Mouse (Mus musculus): ENCODE measurements around the gene Ip6k1. TPM values are rescaled to one million over a fixed set of nuclear protein-coding genes. Genes with fewer than 3 reads are reported as not detected.

The Ip6k1 gene
- polyA plus RNA-seq, 1 experiment from 2014 or later, result 107 TPM

DNA sequence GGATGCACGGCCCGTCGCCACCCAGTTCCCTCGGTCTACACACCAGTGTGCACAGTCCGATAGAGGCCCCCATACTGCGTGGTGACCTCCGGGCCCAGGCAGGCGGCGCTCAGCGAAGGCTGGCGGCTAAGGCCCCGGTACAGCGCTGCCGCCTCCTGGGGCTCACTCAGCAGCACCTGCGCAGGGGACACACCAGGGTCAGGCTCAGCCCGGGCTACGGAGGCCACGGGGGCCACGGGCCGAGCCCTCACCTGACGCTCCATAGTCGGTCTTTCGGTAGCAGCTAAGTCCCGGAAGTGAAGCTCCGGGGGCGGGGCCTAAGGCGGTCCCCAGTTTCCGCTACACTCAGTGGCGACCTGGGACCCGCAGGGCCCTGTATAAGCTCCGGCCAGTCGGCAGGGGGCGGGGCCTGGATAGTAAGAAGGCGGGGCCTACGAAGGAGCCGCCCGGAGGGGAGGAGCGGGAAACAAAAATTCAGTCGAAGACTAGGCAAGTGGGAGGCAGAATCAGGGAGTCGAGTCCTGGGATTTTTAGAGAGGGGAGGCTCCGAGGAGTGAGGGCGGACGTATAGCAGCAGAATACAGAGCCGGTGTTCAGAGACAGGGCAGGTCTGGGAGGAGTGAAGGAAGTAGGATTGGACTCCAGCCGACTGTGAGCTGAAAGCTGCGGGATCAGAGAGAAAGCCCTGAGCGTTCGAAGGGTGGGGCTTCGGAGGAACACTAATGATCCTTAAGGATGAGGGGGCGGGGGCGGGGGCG is 92.1 kb downstream of the Ip6k1 start, which contains the start of gene Apeh:
Apeh (minus strand) TSS at position 423 of the 758 bp plus-strand sequence.
- H3K4me2 ChIP-seq (replicated peaks), result peak within 1 kb of the TSS; percentile 93
- peak; percentile 95 for ATAC-seq
- peaks cover 27% of the 10 kb centered on the region for H3K4me1 ChIP-seq (replicated peaks)
- H3K9ac ChIP-seq (replicated peaks), result peak within 1 kb of the TSS; percentile 70
- under 1% methylated on average over 52 of the region's 52 CpGs for WGBS
- H3K27ac ChIP-seq, result peak within 1 kb of the TSS; percentile 65
- peak within 1 kb of the TSS; percentile 59 for H3K4me3 ChIP-seq (replicated peaks)
- peaks cover 43% of the 10 kb centered on the region for H3K36me3 ChIP-seq
- no peaks in the 10 kb centered on the region for H3K9me3 ChIP-seq
- H3K27me3 ChIP-seq, result no peaks in the 10 kb centered on the region

DNA sequence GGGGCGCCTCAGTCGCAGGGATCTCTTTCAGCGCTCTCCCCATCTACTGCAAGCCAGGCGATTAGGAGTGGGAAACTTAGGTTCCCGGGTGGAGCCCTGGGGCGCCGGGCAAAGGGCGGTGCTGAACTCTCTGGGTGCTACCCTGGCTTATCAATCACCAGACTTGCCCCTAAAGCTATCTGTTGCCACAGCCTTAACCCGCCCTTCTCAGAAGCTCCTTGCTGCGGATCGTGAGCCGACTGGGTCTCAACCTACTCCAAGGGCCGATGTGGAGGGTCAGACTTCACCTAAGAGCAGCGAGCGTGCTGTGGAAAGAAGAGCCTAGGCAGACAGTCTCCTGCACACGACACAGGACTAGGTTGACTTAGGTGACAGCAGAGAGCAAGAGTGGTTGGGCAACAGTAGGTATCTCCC is 92.7 kb downstream of the Ip6k1 start:
- Histone ChIP-seq H3K9me3 (no peaks in the 10 kb centered on the region), H3K4me1 (replicated peaks) (peaks cover 27% of the 10 kb centered on the region), H3K4me2 (replicated peaks) (peak overlapping the region; percentile 93), H3K27me3 (no peaks in the 10 kb centered on the region), H3K27ac (peak overlapping the region; percentile 65), H3K4me3 (replicated peaks) (peak overlapping the region; percentile 59), H3K9ac (replicated peaks) (peak overlapping the region; percentile 70), H3K36me3 (peaks cover 43% of the 10 kb centered on the region)
- peak; percentile 30 for ATAC-seq
- WGBS, result 0% methylated on average over 16 of the region's 16 CpGs

DNA sequence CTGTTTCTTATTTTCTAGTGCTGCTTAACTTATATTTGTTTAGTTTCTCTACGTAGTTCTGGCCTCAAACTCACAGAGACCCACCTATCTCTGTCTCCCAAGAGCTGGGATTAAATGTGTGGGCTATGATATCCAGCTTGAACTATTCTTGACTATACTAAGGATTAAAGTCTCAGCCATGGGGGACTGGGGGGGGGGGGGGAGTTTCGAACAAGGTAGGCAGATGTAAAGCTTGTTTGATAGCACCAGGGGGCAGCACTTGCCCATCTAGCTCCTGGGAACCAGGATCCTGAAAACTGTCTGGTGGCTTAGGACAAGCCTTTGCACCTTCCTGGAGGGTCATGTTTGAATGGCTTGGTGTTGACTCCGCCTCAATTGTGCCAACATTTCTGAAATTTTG is 93.2 kb downstream of the Ip6k1 start:
- 7% methylated on average over 3 of the region's 3 CpGs for WGBS
- no peak for ATAC-seq

DNA sequence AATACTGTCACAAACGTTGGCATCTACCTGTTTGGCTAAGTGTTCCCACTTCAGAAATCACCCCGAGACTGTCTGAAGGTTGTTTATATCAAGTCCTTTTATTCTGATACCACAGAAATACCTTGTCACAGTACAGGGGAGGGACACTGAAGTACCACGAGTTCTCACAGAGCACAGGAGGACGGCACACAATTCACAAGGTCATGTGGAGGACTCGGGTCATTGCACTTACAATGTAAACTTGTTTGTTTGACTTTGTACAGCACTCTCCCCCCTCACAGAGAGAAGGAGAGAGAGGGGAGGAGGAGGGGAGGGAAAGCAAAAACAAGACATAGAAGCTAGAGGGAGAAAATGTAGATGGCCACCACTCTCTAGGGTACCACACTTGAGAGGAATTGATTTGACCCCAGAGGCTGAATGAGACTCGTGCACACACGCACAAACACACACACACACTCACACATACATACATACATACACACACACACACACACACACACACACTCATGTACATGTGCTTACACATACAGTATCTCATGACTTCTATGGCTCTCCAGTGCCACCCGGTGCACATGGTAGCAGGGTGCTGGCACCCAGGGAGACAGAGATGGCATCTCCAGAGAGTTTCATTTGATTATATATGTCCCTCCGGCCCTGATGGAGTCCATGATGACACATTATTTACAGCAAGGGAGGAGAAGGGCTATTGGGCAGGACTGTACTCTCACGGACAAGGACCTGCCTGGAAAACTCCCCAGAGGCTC is 93.8 kb downstream of the Ip6k1 start:
- Histone ChIP-seq H3K9me3 (no peaks in the 10 kb centered on the region), H3K9ac (replicated peaks) (no peak overlapping the region), H3K27me3 (no peaks in the 10 kb centered on the region), H3K4me1 (replicated peaks) (peaks cover 27% of the 10 kb centered on the region), H3K4me3 (replicated peaks) (no peak overlapping the region), H3K4me2 (replicated peaks) (no peak overlapping the region), H3K36me3 (peaks cover 39% of the 10 kb centered on the region), H3K27ac (no peak overlapping the region)
- WGBS, result 62% methylated on average over 10 of the region's 10 CpGs
- ATAC-seq, result no peak

More for the DNA sequence above, 93.2 kb downstream of the Ip6k1 start:
- H3K9me3 ChIP-seq, result no peaks in the 10 kb centered on the region
- H3K4me3 ChIP-seq (replicated peaks), result peak overlapping the region; percentile 59
- no peaks in the 10 kb centered on the region for H3K27me3 ChIP-seq
- peaks cover 27% of the 10 kb centered on the region for H3K4me1 ChIP-seq (replicated peaks)
- peaks cover 39% of the 10 kb centered on the region for H3K36me3 ChIP-seq
- no peak overlapping the region for H3K9ac ChIP-seq (replicated peaks)
- no peak overlapping the region for H3K27ac ChIP-seq
- peak overlapping the region; percentile 93 for H3K4me2 ChIP-seq (replicated peaks)

Small RNA genes lying within 50 kb of the gene (microRNA-seq; reads per million reads assigned to microRNA genes)
- not detected for gene Mir7088

Other genes with a start within 250 kb of the Ip6k1 start
- 282 and 315 TPM in 2 replicates for gene Rbm5, start 231.5 kb upstream of the Ip6k1 start, polyA plus RNA-seq (2015; fragmentation: Nextera tagmentation; extraction: Ambion mirVana)
- gene Rbm6, start 129.3 kb upstream of the Ip6k1 start, polyA plus RNA-seq (2015; fragmentation: Nextera tagmentation; extraction: Ambion mirVana), result 126 and 132 TPM in 2 replicates
- gene Mon1a, start 114.3 kb upstream of the Ip6k1 start, polyA plus RNA-seq (2015; fragmentation: Nextera tagmentation; extraction: Ambion mirVana), result 21.5 and 23.8 TPM in 2 replicates
- gene Mst1r, start 95.6 kb upstream of the Ip6k1 start, polyA plus RNA-seq (2015; fragmentation: Nextera tagmentation; extraction: Ambion mirVana), result 1.2 and 2.3 TPM in 2 replicates
- not detected in 2 replicates for gene Actl11, start 74.0 kb upstream of the Ip6k1 start, polyA plus RNA-seq (2015; fragmentation: Nextera tagmentation; extraction: Ambion mirVana)
- 18.9 and 19.9 TPM in 2 replicates for gene Camkv, start 66.8 kb upstream of the Ip6k1 start, polyA plus RNA-seq (2015; fragmentation: Nextera tagmentation; extraction: Ambion mirVana)
- 15.0 and 15.1 TPM in 2 replicates for gene Traip, start 52.4 kb upstream of the Ip6k1 start, polyA plus RNA-seq (2015; fragmentation: Nextera tagmentation; extraction: Ambion mirVana)
- 3.5 and 4.7 TPM in 2 replicates for gene Uba7, start 27.0 kb upstream of the Ip6k1 start, polyA plus RNA-seq (2015; fragmentation: Nextera tagmentation; extraction: Ambion mirVana)
- 0.66 and 1.3 TPM in 2 replicates for gene Gm20661, start 19.4 kb upstream of the Ip6k1 start, polyA plus RNA-seq (2015; fragmentation: Nextera tagmentation; extraction: Ambion mirVana)
- gene Inka1, start 16.6 kb upstream of the Ip6k1 start, polyA plus RNA-seq (2015; fragmentation: Nextera tagmentation; extraction: Ambion mirVana), result 13.2 and 13.5 TPM in 2 replicates
- gene Cdhr4, start 10.0 kb upstream of the Ip6k1 start, polyA plus RNA-seq (2015; fragmentation: Nextera tagmentation; extraction: Ambion mirVana), result 1.7 and 1.8 TPM in 2 replicates
- 0.36 and 0.95 TPM in 2 replicates for gene Gm20662, start 6.2 kb upstream of the Ip6k1 start, polyA plus RNA-seq (2015; fragmentation: Nextera tagmentation; extraction: Ambion mirVana)
- gene Gmppb, start 46.7 kb downstream of the Ip6k1 start, polyA plus RNA-seq (2015; fragmentation: Nextera tagmentation; extraction: Ambion mirVana), result 18.1 and 18.5 TPM in 2 replicates
- 3.0 and 3.3 TPM in 2 replicates for gene Amigo3, start 50.7 kb downstream of the Ip6k1 start, polyA plus RNA-seq (2015; fragmentation: Nextera tagmentation; extraction: Ambion mirVana)
- gene Mst1, start 77.9 kb downstream of the Ip6k1 start, polyA plus RNA-seq (2015; fragmentation: Nextera tagmentation; extraction: Ambion mirVana), result 0.11 and 0.23 TPM in 2 replicates
- 46.2 and 55.6 TPM in 2 replicates for gene Rnf123, start 80.8 kb downstream of the Ip6k1 start, polyA plus RNA-seq (2015; fragmentation: Nextera tagmentation; extraction: Ambion mirVana)
- gene Apeh, start 92.1 kb downstream of the Ip6k1 start, polyA plus RNA-seq (2015; fragmentation: Nextera tagmentation; extraction: Ambion mirVana), result 56.3 and 62.5 TPM in 2 replicates
- 7.1 and 8.0 TPM in 2 replicates for gene Bsn, start 187.9 kb downstream of the Ip6k1 start, polyA plus RNA-seq (2015; fragmentation: Nextera tagmentation; extraction: Ambion mirVana)